Mouse (Mus musculus): Measurements from ENCODE around the gene Msx3.

The Msx3 gene

DNA sequence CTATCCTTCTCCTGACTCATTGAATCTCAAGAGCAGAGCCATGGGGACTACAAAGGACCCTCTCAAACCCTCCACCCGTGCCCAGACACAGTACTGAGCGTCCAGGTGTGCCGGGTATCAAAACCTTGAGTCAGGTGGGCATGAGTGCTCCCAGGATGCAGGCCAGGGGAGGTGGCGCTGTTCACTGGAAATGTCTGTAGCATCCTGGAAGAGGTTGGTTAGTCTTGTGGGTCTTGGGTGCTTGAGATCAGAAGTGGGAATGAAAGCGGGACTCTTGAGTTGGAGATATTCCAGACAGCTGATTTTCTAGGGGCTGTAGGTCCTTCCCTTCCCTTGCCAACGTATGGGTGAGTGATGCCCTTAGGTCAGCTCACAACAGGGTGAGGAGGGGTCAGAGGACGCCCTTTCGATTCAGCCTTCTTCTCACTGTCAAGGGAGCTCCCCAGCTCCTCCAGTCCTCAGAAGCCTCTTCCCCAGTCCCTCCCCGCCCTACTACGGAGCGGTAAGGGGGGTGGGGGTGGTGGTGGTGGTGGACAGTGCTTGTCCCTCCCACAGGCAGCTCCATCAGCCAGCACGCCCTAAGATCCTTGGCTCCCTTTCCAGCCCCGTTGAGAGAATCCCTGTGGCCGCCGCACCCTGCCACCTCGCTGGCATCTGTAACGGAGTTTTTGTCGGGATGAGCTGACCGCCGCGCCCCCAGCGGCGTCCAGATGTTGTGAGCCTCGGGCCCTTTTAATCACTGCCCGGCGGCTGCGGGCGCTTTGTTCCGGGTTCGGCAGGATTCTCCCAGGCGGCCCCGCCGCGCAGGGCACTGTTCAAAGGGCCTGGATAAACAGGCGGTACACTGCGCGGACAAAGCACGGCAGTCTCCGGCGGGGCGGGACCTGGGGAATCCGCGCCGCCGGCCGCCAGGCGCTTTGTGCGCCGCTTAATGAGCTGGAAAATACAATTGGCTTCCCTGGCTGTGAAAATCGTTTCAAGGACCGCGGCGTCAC lies 8.8 kb upstream of the Msx3 start:
- peak in 1 of 2 experiments; percentile 59 for DNase-seq (ENCODE audit: inconsistent age in 2 of 2, low spot score in 1 of 2)

DNA sequence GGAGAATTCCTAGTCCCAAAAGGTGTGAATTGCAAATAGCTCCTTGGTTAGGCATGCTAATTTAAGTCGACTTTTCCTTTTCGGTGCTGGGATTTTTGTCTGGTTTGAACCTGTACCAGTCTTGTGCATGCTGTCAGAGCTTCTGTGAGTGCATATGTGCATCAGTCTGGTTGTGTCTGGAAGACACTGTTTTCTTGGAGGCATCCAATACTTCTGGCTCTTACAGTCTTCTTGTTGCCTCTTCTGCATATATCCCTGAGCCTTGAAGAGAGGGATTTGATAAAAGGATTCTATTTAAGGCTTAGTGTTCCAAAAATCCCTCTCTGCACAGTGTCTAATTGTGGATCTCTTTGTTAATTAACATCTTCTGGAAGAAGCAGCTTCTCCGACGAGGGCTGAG lies 5.2 kb upstream of the Msx3 start:
- DNase-seq (ENCODE audit: inconsistent age in 2 of 2, low spot score in 1 of 2), result no peak

GRCm38 (mm10) chr7:140049115-140049689 lies 313 bp upstream of the Msx3 start:
- DNase-seq (ENCODE audit: inconsistent age in 2 of 2, low spot score in 1 of 2), result peak; percentile 30 to 78

DNA sequence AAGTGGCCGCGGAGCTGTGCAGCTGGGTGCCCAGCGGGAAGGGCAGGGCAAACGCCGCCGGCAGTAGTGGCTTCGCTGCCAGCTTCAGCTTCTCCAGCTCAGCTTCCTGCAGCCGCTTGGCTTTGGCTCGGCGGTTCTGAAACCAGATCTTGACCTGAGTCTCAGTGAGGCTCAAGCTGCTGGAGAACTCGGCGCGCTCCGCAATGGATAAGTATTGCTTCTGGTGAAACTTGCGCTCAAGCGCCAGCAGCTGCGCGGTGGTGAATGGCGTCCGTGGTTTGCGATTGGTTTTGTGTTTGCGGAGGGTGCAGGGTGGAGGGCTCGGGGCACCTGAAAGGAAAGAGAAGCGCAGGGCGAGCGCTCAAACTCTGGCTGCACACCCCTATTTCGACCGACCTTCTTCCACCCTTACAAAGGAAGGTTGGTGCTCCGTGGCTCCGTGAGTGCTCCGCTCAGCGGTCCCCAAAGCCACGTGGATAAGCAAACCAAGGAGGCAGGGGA lies 1.0 kb downstream of the Msx3 start:
- DNase-seq (ENCODE audit: inconsistent age in 2 of 2, low spot score in 1 of 2), result peak in 1 of 2 experiments; percentile 60

- no peak for DNase-seq (ENCODE audit: inconsistent age in 2 of 2, low spot score in 1 of 2)
Measured at GRCm38 (mm10) chr7:140045546-140045945, 3.3 kb downstream of the Msx3 start.

DNA sequence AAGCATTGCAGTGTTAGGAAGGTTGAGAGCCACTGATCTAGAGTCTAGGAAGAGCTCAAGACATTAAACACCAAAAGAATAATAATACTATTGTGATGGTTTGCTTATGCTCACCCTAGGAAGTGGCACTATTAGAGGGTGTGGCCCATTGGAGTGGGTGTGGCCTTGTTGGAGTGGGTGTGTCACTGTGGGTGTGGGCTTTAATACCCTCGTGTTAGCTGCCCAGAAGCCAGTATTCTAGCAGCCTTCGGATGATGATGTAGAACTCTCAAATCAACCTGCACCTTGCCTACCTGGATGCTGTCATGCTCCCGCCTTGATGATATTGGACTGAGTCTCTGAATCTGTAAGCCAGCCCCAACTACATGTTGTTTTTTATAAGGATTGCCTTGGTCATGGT lies 6.2 kb downstream of the Msx3 start:
- no peak for DNase-seq (ENCODE audit: inconsistent age in 2 of 2, low spot score in 1 of 2)

- DNase-seq (ENCODE audit: inconsistent age in 2 of 2, low spot score in 1 of 2), result no peak
Measured at GRCm38 (mm10) chr7:140037171-140037555, 11.7 kb downstream of the Msx3 start.

- DNase-seq (ENCODE audit: inconsistent age in 2 of 2, low spot score in 1 of 2), result peak; percentile 97 to 100
Measured at GRCm38 (mm10) chr7:140036281-140037170, 12.4 kb downstream of the Msx3 start, which contains the start of the genes Zfp511 and Tubgcp2. Gene Zfp511, plus strand, starts transcription at chr7:140036391. Gene Tubgcp2, minus strand, starts transcription at chr7:140036669.

DNA sequence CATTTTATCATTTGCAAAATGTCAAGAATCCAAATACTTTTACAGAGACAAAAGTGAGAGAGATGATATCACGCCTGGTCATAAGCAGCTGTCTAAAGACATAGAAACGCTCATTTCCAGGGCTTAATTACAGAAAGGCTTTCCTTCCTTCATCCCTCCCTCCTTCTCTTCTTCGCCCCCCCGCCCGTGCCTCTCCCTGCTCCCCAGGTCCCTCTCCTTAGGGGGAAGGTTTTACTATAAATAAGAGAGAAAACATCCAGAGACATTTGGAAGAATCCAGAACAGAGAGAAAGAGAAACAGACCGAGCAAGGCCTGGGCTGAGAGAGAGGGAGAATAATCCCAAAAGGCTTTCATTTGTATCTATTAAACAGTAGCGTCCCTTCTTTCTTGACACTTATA lies 13.4 kb downstream of the Msx3 start:
- no peak for DNase-seq (ENCODE audit: inconsistent age in 2 of 2, low spot score in 1 of 2)

DNA sequence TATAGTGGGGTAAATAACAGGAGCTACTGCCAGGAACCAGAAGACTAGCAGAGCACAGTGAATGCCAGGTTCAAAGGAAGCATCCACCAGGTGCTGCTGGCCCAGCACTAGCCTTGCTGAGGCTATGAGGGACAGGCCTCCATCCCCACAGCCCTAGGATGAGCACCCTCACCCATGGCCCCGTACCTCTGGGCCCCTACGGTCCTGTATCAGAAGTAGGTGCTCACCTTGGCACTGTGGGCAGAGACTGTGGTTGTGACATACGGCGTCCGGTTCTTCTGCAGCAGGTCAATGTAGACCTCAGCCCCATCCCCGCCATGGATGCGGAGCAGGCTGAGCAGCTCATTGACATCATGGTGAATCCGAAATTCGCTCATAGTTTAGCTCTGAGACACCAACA lies 15.5 kb downstream of the Msx3 start:
- DNase-seq (ENCODE audit: inconsistent age in 2 of 2, low spot score in 1 of 2), result no peak

DNA sequence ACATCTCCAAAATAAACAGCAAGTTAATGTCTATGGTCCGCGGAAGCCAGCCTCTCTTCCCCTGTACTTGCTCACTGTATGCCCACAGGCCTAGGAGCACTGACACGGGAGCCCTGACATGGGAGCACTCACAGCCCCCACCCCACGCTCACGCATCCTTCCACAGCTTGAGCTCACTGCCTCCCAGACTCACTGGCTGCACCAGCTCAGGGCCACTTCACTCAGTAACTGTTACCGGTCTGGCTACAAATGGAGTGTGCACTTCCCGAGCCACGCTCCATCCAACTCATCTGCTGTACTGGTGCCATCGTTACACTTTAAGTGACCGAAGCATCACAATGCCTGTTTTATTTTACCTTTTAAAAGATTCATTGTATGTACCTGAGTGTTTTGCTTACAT lies 16.5 kb downstream of the Msx3 start:
- no peak for DNase-seq (ENCODE audit: inconsistent age in 2 of 2, low spot score in 1 of 2)

DNA sequence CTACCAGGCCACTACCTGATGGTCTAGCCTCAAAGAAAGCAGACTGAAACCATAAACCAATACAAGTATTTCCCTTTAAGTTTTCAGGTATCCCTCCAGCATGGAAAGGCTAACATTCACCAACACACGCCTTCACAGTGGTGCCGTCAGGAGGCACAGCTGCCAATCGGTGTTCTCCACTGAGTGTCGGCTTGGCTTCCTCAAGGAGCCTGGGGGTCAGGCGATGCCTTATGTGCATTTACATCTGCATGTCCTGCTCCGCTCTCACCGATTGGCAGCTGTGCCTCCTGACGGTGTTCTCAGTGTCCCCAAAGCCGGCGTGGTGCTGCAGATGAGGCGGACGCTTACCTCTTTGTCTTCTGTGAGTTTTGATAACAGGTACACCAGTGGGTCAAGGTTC lies 17.1 kb downstream of the Msx3 start:
- DNase-seq (ENCODE audit: inconsistent age in 2 of 2, low spot score in 1 of 2), result no peak

GRCm38 (mm10) chr7:140011336-140011735 lies 37.6 kb downstream of the Msx3 start:
- peak in 1 of 2 experiments; percentile 10 for DNase-seq (ENCODE audit: inconsistent age in 2 of 2, low spot score in 1 of 2)

DNA sequence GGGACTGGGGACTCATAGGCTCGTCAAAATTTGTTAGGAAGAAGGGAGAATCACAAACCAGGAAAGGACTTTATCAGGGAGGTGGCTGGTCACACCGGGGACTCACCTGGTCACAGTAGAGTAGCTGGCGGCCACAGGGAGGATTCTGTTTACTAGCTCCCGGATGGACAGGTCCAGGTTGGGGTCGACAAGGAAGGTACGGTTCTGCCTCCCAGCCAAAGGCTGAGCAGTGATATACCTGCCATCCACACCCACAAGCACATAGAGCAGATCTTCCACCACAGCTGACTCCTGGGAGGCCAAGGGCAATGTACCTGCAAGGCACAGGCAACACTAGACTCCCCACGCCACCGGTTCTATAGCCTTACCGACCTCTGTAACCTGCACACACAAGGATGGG lies 41.1 kb downstream of the Msx3 start:
- peak in 1 of 2 experiments; percentile 11 for DNase-seq (ENCODE audit: inconsistent age in 2 of 2, low spot score in 1 of 2)

- DNase-seq (ENCODE audit: inconsistent age in 2 of 2, low spot score in 1 of 2), result peak in 1 of 2 experiments; percentile 13
Measured at GRCm38 (mm10) chr7:140006861-140007611, 41.9 kb downstream of the Msx3 start.

- peak in 1 of 2 experiments; percentile 11 for DNase-seq (ENCODE audit: inconsistent age in 2 of 2, low spot score in 1 of 2)
Measured at GRCm38 (mm10) chr7:140004666-140005065, 44.2 kb downstream of the Msx3 start.

DNA sequence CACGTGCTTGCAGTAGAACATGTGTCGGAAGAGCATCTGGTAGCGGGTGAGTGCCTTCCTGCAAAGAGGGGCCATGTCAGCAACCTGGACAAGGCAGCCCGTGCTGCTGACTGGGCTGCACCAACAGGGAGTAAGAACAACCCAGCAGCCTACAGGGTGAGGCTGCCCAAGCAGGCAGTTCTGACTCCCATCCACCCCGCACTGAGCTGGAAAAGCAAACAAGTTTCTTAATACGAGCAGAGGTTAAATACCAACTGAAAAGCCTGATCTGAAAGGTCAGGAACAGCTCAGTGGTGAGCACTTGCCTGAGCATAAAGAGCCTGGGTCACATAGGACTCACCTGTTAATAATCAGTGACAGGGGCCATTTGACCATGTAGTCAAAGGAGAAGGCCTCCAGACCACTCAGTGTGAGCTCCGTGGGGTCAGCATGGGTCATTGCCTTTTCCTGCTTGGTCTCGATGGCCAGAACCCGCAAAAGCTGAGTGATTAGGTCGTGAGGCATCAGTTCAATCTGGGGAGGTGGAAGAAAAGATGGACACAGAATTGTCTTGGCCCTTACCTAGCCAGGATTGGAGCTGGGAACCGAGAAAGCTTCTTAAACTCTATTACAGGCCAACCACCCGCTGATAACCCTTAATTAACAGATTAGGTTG lies 47.7 kb downstream of the Msx3 start:
- DNase-seq (ENCODE audit: inconsistent age in 2 of 2, low spot score in 1 of 2), result peak in 1 of 2 experiments; percentile 13

GRCm38 (mm10) chr7:139998691-139999350 lies 50.1 kb downstream of the Msx3 start:
- DNase-seq (ENCODE audit: inconsistent age in 2 of 2, low spot score in 1 of 2), result peak in 1 of 2 experiments; percentile 53
